Mouse (Mus musculus): Measurements from ENCODE around the gene Cd6.

The Cd6 gene

DNA sequence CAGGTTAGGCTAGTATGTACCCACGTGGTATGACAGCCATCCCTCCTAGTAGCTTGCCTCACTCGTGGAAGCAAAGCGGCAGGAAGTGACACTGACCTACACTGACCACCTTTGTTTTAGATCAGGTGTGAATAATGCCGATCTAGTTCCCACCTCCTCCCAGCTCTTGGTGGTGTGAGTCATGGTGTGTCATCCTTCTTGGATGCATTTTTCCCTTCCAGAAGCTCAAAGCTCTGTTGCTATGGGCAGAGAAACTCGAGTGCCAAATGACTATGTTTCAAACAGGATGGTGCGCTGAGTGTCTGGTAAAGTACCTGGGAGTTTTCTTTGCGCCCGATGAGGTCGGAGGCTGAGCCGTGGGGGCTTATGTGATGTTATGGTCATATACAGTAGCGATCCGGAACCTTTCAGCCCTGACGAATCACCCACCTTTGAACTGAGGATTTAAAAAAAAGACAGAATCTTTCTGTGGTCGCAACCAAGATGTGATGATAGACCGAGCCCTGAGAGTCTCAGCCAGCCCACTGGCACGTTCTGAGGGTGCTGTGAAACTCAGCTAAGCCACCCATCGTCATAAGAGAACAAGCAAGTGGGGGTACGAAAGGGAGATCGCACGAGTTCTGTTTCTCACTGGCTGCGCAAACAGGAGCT, 66.4 kb downstream of the Cd6 start:
- DNase-seq (ENCODE audit: low read depth, low spot score) = no peak

DNA sequence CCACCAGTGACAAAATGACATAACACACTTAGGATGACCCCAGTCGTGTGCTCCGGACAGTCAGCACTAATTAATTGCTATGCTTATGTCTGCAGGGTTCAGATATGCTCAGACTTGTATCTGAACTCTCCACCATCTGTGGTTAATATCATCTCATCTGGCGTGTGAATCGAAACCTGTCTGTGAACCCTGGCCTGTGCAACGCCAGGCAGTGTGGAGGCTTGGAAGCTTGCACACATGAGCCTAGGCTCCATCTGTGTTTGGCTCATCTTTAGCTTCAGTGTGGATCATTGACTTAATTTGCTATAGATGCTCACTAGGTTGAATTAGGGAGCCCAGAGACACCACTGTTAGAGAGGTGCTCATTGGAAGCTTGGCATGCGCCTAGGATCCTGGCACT, 67.4 kb downstream of the Cd6 start:
- no peak for DNase-seq (ENCODE audit: low read depth, low spot score)

DNA sequence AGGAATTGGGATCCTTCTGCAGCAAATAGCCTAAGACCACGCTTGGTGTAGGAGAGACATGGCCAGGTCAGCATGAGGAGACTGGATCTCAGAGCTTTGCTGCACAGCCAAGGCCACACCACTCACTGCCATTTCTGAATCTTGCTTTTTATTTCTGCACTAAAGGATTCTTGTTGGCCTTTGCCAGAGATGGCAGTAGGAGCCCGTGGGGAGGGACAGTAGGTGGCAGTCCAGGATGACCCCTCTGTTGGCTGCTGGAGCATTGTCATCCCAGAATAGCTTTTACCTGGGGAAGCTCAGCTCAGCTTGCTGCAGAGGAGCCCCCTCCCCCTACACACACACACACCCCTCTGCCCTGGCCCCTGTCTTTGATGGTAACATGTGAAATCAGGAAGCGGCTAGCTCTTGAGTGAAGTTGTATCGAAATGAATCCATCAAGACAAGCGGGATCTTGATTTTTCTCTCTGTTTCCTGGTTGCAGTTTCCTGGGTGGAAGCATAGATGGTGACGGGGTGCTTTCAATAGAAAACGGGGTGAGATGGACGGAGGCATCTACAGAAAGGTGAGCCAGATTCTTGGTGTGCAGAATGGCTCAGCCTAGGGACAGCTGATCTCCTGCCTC, 68.0 kb downstream of the Cd6 start:
- DNase-seq (ENCODE audit: low read depth, low spot score) = no peak

DNA sequence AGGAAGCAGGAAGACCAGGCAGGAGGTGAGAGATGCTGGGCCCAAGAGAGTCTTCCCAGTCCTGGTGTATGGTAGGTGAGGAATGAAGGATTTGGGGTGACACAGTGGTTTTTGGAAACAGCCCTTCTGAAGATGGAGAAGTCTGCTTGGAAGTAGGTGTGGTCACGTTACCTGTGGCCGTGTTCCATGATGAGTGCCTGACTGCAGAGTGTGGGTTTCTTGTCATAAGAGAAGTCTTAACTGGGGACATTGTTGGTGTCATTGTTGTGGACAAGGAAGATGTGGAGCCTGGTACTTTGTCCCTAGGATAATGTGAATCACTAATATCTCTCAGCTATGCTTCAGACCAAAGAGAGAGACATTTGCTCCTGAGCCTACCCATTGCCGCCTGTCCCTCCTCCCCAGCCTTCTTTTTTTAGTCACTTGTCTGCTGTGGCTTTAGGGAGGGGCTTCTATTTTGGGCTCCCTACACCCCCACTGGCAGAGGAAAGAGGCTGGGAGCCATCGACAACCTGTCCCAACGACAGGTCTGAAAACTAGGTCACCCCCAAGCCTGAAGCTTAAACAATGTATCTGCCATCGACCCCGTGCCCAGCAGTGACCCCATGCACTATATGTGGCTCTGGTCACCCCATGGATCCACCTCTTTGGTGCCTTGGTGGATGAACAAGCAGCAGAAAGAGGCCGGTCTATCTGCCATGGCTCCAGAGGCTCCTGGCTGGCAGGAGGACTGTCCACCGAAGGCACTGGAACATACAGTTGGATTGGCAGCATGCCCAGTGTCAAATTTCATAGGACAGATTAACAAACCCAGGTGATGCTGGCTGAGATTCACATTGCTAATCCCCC, 69.7 kb downstream of the Cd6 start:
- DNase-seq (ENCODE audit: low read depth, low spot score) = no peak

DNA sequence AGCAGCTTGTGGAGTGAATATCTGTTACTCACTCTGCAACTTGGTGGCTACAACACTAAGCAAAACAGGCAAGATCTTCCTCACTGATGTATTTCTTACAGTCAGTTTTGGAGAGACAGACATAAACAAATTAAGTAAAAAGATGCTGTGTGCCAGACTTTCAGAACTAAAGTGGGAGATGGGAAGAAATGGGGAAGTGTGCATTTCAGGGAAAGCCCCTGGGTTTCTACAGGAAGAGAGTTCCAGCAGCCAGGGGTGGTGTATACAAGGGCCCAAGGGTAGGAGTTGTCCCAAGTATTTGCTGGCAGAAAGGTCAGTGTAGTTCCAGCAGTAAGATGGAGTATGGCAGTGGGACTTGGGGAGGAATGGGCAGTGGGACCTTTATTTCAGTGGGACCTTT, 70.3 kb downstream of the Cd6 start:
- no peak for DNase-seq (ENCODE audit: low read depth, low spot score)

DNA sequence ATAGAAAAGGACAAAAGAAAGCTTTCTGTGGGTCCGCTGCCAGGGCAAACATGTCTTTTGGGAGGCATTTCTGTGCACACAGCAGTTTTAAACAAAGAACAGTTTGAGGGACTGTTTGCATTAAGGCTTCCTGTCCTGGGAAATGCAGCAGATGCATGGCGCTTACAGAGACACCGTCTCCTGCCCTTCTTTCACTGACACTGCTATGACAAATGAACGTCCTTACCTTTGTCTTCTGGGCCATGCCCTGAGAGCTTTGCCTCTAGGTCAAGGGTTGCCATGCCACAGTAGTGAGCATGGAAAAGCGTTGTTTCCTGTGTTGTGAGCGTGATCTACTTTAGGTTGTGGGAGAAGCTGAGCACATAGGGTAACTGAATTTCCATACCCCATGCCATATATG, 71.2 kb downstream of the Cd6 start:
- DNase-seq (ENCODE audit: low read depth, low spot score) = no peak

DNA sequence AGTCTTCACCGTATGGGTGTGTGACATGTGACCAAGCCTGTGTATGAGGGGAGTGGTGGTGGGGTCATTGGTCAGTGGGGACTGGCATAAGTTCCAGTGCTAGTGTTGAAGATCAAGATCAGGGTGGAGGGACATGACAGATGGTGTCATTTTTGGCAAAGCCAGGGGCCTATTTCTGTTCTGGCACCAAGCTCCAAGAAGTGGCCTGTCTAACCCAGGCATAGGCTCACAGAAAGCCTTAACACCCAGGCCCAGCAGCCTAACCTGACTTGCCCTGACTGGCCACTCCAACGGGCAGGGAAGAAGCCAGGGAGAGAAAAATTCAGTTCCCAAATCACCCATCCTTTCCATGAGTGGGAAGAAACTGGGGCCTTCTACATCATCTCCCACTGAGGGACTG, 72.3 kb downstream of the Cd6 start:
- DNase-seq (ENCODE audit: low read depth, low spot score) = no peak

DNA sequence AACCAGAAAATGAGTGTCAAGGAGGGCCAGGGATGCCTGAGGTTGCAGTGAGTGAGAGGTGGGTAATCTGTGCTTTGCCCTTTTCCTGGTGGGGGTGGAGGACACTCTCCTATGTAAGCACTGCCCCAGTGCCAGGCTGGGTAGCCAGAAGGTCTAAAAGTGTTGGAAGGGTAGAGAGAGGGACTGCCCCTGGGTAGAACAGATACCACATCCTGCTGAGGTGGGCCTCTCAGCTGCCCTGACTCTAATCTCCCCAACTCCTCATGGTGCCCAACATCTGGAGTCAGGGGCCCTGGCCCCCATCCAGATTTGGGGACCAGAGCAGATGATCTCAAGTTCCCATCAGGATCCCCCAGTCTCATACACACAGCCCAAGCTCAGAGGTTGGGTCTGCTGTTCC, 72.7 kb downstream of the Cd6 start:
- no peak for DNase-seq (ENCODE audit: low read depth, low spot score)

DNA sequence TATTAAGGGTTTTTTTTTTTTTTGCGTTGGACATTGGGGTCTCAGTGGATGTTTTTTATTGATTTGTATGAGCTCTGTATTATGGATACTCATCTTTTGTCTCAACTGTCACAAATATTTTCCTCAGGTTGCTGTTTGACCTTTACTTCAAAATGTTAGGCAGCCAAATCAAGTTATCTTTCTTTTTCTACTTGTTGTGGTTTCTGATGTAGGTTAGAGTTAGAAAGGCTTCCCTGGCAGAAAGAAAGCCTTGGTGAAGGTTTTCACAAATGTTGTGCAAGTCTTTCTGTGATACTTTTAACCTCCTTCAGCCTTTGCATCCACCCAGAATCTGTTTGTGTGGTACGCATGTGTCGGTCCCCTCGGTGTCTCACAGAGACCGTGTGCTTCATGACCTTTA, 77.2 kb downstream of the Cd6 start:
- no peak for DNase-seq (ENCODE audit: low read depth, low spot score)

DNA sequence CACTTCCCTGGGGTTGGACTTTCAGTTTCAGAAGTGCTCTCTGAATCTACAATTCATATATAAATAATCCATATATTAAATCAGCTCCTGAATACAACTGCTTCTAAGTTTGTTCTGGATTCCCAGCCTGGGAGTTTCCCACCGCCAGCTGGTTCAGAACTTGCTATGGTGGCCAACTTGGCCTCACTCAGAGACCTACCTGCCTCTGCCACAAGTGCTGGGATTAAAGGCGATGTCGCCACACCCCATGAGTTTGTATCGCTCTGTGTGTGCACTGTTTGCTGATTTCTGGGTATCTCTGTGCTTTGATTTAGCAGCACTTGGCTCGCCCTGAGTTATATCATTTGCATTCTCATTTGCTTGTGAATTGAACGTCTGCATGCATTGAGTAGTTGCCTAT, 77.8 kb downstream of the Cd6 start:
- no peak for DNase-seq (ENCODE audit: low read depth, low spot score)

DNA sequence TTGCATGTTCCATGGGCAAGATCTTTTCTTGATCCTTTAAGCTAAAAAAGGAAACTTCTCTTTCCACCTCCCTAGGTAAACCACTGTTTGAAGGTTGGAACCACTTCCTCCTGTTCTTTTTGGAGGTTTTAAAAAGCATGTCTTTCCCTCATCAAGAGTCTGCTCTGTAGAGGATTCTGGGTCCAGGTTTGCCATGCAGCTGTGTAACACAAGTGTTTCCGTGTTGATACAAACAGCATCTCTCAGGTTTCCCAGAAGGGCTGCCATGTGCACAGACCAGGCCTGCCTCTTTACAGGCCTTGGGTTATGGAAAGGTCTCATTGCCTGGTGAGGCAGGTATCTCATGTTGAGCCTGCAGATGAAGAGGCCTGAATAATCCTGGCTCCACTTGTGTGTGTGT, 78.3 kb downstream of the Cd6 start:
- no peak for DNase-seq (ENCODE audit: low read depth, low spot score)

DNA sequence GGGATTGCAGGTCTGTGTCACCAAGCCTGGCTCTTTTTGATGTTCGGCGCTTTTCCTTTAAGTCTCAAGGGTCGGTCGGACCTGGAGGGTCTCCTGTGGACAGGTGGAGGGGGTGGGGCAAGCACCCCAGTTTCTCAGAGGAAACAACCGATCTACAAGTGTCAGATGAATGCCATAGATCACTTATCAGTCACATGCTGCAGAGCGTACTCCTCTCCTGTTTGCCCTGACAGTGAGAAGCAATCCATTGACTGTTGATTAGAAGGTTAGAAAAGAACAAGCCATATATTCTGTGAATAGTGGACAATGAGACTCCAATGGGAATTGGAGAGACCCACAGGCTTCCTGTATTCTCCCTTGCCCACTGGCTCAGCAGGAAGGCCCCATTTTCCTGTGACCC, 79.7 kb downstream of the Cd6 start:
- DNase-seq (ENCODE audit: low read depth, low spot score) = no peak

DNA sequence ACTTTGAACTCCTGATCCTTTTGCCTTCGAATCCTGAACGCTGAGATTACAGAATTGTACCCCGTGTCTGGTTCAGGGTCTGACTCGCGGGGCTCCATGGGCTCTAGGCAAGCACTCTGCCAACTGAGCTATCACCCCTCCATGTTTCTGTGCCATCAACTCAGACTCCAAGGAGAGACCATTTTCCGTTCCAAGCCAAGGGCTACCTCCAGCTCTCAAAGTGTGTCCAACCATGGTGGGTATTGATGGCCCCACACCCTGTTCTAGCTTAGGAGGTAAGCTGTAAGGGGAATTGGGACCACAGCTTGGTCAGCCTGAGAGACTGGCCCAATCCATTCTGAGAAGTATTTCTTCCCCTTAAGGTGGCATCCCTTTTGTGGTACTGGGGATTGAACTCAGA, 80.6 kb downstream of the Cd6 start:
- no peak for DNase-seq (ENCODE audit: low read depth, low spot score)

DNA sequence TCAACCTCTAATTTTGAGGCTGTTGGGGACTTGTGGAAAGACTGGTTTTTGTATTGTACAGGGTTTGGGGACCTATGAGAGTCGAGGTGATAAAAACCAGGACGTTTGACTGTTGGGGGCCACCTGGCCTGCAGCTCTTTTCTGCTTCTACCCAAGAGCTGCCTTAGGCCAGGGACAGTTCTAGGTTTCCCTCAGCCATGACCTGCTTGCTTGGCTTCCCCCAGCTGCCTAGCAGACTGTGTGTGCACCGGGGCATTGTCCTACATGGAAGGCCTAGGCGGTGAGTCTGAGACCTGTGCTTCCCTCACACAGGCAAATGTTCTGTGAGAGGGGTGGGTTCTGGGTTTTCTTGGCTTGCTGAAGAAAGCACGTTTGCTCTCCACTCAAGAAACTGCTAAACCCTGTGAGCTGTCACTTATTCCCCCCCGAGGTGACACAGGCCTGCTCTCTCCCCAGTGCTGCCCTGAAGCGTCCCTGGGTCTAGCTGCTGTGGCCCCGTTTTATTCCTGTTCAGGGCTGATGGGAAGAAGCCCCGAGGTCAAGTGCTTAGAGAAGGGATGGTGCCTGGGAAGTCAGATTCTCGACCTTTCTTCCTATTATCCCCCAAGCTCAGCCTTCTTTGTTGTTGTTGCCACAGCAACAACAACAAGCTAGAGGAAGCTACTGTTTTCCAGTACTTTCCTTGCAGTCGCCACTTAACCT, 81.3 kb downstream of the Cd6 start:
- DNase-seq (ENCODE audit: low read depth, low spot score) = no peak

DNA sequence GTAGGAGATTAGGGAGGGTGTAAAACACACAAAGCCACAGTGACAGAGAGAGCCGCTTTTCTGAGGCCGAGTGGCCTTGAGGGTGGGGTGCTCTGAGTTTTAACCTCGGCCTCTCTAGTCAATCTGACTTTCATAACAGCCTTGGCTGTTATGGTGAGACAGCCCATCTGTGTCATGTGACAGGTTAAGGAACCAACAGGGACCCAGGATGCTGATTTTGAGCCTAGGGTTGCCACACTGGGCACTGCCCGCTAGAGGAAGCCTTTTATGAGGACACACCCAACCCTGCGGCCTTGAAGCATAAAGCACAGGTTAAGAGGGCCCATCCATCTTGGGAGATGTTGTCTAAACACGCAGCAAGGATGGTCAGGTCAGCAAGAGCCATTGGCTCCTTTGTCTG, 82.1 kb downstream of the Cd6 start:
- DNase-seq (ENCODE audit: low read depth, low spot score) = no peak

DNA sequence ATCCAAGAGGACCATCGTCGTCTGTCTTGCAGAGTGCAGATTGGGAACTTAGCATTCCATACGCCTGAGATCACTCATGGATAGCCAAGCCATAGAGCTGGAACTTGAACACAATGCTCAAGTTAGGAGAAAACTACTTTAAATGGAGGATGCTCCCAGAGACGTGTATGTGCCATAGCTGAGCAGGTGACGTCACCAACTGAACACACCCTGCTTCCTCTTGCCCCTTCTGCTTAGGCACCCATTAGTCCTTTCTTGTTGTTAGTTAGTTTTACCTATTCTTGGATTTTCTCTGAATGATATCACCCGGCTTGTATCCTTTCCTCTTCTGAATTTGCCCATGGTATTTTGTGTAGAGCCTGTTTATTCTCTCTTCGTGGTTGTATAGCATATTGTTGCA, 82.7 kb downstream of the Cd6 start:
- DNase-seq (ENCODE audit: low read depth, low spot score) = no peak

DNA sequence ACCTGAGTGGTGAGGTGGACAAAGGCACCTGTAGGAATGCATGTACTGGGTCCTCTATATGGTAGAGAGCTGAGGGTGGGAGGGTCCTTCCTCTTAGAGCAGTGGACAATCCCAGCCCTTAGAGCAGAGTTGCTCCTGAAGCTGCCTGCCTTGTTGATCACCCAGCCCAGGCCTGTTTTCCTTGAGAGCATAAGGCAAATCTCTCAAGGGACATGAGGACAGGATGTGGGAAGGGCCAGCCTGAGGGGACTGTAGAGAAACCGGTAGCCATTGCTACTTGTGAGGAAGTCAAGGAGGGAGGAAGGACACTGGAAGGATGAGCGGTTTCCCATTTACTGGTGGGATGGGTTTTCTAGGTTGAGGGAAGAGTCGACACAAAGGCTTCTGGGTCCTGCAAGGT, 87.3 kb downstream of the Cd6 start:
- DNase-seq (ENCODE audit: low read depth, low spot score) = no peak

DNA sequence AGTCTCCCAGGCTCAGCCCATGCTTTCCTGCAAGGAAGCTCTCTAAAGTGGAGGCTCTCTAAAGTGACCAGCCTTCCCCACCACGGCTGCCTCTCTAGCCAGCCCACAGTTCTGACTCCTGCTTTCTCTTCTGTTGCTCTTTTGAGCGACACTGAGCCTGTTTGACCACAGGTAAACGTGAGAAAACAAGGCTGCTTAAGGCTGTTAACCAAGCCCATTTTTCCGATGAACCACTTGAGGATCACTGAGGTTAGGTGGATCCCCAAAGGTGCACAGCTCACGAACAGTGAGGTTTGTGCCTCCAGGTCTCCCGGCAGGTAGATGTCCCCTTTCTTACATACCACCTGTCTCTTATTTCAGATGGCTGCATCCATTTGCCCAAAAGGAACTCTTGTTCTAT, 87.7 kb downstream of the Cd6 start:
- DNase-seq (ENCODE audit: low read depth, low spot score) = no peak

DNA sequence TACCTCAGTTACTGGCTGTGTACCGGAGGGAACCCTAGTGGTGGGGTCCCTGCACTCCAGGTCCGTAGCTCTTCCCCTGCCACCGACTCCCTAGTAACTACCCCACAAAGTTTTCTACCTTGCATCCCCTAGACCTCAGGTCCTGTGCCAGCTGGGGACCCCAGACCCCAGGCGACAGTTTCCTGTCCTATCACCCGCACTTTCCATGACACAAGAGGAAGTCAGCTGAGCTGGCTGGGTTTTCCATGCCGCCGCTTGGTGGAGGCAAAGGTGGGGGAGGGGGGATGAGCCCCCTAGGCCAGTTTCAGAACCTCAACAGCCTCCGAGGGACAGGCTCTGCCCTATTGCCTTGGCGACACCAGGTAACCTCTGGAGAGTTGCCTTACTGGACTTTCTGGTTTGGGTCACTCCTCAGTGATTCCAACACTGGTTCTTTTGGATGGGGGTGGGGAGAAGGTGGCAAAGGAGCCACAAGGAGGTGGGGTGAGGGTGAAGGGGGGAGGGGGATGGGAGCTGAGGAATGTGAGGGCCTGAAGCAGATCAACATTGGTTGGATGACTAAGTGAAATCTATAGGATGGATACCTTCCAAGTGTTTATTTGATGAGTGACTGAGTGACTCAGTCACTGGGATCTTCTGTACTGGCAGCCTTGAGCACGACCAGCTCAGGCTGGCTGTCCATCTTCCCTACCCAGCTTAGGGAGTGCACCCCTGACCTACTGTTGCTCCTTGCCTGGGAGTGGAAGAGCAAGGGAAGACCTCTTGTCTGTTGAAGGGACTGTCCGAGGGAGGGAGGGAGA, 89.0 kb downstream of the Cd6 start:
- no peak for DNase-seq (ENCODE audit: low read depth, low spot score)

DNA sequence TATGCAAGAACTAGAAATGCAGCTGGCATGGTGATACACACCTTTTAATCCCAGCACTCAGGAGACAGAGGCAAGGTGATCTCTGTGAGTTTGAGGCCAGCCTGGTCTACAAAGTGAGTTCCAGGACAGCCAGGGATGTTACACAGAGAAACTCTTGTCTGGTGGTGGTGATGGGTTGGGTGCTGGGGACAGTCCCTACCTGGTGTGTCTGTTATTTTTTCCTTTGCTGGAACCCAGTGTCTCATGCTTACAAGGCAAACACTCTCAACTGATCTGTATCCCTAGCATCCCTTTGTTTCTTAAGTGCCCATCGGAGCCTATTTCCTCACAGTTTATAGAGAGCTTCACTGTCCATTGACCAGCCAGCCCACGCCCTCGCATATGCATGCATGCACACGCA, 89.9 kb downstream of the Cd6 start:
- no peak for DNase-seq (ENCODE audit: low read depth, low spot score)
